Mouse (Mus musculus) layer of hippocampus, postnatal 10 days (tissue): ENCODE data around the gene Trnt1. TPM values are rescaled to one million over a fixed set of nuclear protein-coding genes. Genes with fewer than 3 reads are reported as not detected.

Experiments
- DNase-seq, 2 experiments: peaks; one replicate each; pipeline ENCODE4 v3.0.0; 2021; ENCODE audit warnings: low spot score in 2 of 2
- total RNA-seq, 2 experiments: library from RNA; stranded (reverse); gene quantifications; 2 replicates each; pipeline ENCODE4 v1.2.3; 2021

The Trnt1 gene
- total RNA-seq, 2 experiments from 2014 or later: 51.5 to 62.5 TPM

DNA sequence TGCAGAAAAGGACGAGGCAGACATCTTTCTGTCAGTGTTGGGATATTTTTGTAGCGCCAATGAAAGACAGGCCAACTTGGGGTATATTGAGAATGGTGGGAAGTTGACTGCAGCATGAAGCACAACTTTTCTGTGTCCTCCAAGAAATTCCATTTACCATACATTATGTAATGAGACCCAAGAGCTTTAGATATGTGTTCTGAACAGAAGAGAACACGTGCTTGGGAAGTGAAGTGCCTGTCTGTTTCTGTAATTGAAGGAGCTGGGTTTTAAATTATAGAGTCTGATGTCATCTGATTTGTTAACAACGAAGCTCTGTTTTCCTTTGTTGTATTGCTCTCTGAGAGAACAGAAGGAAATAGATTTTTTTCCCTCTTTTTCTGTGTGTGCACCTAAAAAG lies 1.1 kb downstream of the Trnt1 start:
- DNase-seq: no peak

GRCm38 (mm10) chr6:106787138-106787537 lies 18.2 kb downstream of the Trnt1 start:
- no peak for DNase-seq

GRCm38 (mm10) chr6:106791429-106791828 lies 22.5 kb downstream of the Trnt1 start:
- no peak for DNase-seq

DNA sequence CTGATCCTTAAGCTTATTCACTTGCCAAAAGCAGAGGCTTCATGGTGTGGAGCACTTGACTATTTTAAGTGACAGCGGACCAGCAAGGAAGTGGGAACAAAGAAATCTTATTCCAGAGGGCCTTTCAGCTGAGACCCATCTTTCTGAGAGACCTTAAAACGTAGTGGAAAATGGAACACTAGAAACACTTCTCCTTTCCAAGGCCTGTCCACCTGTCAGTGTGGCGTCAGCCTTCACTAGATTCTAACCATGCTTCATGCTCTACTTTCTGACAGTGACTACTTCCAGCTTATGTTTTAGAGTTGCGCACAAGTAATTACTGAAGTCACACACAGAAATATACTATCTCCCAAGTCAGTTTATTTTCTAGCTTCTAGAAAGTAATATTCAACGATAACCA lies 23.6 kb downstream of the Trnt1 start:
- DNase-seq: no peak

- no peak for DNase-seq
Observed at GRCm38 (mm10) chr6:106793088-106793487, 24.2 kb downstream of the Trnt1 start.

- no peak for DNase-seq
Observed at GRCm38 (mm10) chr6:106793621-106794020, 24.7 kb downstream of the Trnt1 start.

DNA sequence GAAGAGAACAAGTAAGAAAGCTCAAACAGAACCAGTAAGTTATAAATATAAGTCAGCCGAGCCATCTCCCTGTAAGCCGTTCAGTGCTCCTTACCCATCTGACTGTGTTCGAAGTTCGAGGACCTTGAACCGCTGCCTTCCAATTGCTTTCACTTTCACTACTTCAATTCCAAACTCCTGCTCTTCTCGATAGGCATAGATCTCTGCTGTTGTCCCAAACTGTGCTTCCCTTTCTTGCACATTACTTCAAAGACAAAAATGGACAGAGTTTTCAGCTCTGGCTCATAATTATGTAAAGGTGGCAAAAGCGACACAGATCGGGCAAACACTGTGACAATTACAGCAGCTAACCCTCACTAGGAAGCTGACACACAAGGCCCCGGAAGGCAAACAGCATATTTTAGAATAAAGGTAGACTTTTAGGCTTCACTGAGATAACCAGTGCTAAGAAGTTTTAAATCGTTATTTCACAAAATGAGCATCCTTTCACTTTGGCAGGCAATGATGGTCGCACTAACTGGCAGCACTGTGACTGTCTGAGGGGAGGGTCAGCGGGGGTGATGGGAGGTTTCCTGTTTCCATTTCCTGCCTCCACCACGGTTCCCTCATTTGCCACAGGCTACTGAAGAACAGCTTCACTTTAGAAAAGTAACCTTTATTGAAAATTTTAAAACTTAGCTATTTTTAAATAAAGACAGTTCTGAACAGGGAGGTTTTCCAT lies 25.3 kb downstream of the Trnt1 start:
- DNase-seq: no peak

DNA sequence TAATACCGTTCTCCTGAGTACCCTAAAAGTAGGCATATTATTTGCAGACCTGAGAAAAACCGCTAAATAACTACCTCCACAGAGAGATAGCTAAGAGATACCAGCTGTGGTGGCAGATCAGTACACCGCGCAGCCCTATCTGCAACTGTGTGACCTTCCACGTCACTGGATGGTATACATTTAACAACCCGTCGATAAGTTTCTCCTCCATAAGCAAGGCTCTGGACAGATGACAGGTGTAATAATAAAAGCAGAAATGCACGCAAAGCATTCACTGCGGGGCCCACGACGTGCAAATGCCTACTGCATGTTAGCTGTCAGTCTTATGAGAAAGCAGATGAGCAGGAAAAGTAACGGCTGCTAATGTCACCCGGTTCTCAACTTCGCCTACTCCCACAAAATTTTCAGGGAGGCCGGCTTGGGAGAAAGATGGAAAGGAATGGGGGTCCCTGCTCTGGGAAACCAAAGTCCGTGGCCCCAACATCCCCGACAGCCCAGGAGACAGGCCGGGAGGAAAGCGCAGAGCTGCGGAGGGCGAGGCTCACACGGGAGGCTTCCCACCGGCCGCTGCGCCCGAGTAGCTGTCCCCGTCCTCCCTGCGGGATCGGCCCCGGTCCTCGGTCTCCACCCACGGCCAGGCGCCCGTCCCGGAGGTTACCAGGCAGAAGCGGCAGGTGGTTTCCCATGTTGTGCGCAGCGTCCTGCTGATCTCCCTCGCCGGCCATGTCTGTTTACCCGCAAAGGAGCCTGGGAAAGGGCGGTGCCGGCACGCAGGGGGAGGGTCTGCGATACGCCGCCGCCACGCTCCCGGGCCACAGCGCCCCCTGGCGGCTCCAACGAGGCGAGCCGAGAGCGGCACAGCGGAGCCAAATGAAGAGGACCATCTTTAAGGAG lies 30.7 kb downstream of the Trnt1 start, which contains the start of gene Crbn:
Crbn (minus strand) TSS at position 745 of the 894 bp plus-strand sequence.
- peak; percentile 93 to 97 for DNase-seq

GRCm38 (mm10) chr6:106800227-106800557 lies 31.3 kb downstream of the Trnt1 start:
- no peak for DNase-seq

DNA sequence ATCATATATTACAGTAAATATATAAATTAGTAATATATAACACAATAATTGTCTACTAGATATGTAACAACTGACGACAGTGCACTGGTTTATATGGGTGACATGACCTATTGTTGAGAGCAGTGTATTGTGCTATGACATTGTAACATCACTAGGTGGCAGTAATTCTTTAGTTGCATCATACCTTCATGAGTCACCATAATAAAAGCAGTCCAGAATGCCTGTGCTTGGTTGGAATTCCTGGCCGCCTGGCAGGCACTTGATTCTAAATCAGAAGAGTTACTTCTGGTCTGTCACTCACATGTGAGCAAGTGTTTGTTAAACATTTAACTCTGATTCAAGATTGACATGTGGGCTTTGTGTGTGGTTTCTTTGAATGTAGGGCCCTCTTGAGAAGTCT lies 36.0 kb downstream of the Trnt1 start:
- peak; percentile 19 to 37 for DNase-seq

GRCm38 (mm10) chr6:106809161-106809560 lies 40.2 kb downstream of the Trnt1 start:
- no peak for DNase-seq

DNA sequence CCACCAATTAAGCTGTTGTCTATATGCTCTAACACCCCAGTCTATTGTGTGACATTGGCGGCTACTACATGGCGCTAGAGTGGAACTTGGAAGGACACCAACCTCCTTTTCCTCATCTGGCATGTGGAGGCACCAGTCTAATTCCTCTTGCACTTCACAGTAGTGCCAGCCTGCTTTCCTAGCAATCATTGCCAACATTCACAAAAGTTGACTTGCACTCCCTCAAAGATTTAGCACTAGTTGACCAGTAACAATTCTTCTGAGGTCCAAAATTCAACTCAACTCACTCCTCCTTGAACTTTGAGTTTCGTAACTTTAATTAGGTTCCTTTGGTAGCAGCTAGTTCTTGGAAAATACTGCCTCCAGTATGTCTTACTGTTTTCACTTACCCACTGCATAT lies 41.8 kb downstream of the Trnt1 start:
- no peak for DNase-seq

- no peak for DNase-seq
Observed at GRCm38 (mm10) chr6:106819246-106819645, 50.3 kb downstream of the Trnt1 start.

GRCm38 (mm10) chr6:106819906-106820305 lies 51.0 kb downstream of the Trnt1 start:
- no peak for DNase-seq

DNA sequence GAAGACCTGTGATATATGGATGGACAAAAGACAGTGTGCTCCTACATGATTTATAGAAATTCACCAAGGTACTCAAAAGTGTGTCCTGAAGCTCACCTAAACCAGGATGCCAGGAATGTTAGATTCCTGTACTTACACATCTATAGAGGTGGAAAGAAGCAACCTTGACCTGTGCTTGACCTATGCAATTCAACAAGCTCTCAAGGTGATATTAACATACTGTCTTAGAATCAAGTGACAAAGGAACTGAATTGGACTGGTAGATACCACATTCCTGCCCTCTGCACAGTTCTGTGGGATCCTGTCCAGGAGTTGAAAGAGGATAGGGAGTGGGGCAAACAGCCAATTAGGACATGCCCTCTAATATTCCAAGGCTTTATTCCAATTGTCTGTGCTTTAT lies 51.6 kb downstream of the Trnt1 start:
- no peak for DNase-seq

- peak; percentile 57 to 61 for DNase-seq
Observed at GRCm38 (mm10) chr6:106822329-106822728, 53.4 kb downstream of the Trnt1 start.

Other genes with a start within 250 kb of the Trnt1 start
- gene Il5ra, start 20.1 kb upstream of the Trnt1 start, total RNA-seq: not detected
- gene Crbn, start 31.0 kb downstream of the Trnt1 start, total RNA-seq: 10 to 100 TPM; 61.7 to 80.1 TPM